Mouse (Mus musculus) neural tube, embryonic 13.5 days (tissue): ENCODE data around the gene Bub1. TPM values are rescaled to one million over a fixed set of nuclear protein-coding genes. Genes with fewer than 3 reads are reported as not detected.

Experiments
- ATAC-seq: fragments of 200-750 bp; cut with Nextera tagmentation; 2 replicates; pipeline ENCODE4 v1.8.0; 2017; ENCODE audit warnings: low read depth, mild to moderate bottlenecking, moderate TSS enrichment, moderate library complexity
- H3K27ac ChIP-seq: fragments of 300-500 bp; sonication (generic); replicated peaks from 2 replicates; pipeline ENCODE4 v1.5.1; 2015; ENCODE audit warnings: moderate library complexity, mild to moderate bottlenecking, inconsistent platforms
- H3K27me3 ChIP-seq: fragments of 300-500 bp; sonication (generic); 2 replicates; pipeline ENCODE4 v1.6.1; 2015; ENCODE audit warnings: mild to moderate bottlenecking, inconsistent platforms
- H3K36me3 ChIP-seq: fragments of 300-500 bp; sonication (generic); 2 replicates; pipeline ENCODE4 v1.6.1; 2015; ENCODE audit warnings: mild to moderate bottlenecking, inconsistent platforms
- H3K4me1 ChIP-seq: fragments of 300-500 bp; sonication (generic); replicated peaks from 2 replicates; pipeline ENCODE4 v1.6.1; 2015; ENCODE audit warnings: inconsistent platforms
- H3K4me2 ChIP-seq: fragments of 300-500 bp; sonication (generic); 2 replicates; pipeline ENCODE4 v1.6.1; 2015; ENCODE audit warnings: inconsistent platforms, mild to moderate bottlenecking, moderate library complexity
- H3K4me3 ChIP-seq: fragments of 300-500 bp; sonication (generic); 2 replicates; pipeline ENCODE4 v1.5.1; 2015; ENCODE audit warnings: mild to moderate bottlenecking, inconsistent platforms
- H3K9ac ChIP-seq: fragments of 300-500 bp; sonication (generic); 2 replicates; pipeline ENCODE4 v1.6.1; 2015; ENCODE audit warnings: moderate library complexity, mild to moderate bottlenecking, inconsistent platforms
- H3K9me3 ChIP-seq: fragments of 300-500 bp; sonication (generic); 2 replicates; pipeline ENCODE4 v1.6.1; 2016; ENCODE audit warnings: inconsistent platforms
- WGBS: fragments of 180-500 bp; shearing (Covaris S2); methylation state at CpG from one replicate; pipeline ENCODE4 v1.1.7; 2015; 5-methylcytosine and 5-hydroxymethylcytosine counted together
- polyA plus RNA-seq: library from polyadenylated mRNA; unstranded; fragments of >200 nt; fragmentation: Nextera tagmentation; extraction: Ambion mirVana; gene quantifications from 2 replicates; pipeline ENCODE4 v1.2.1, GENCODE M21; 2015

Bub1 gene
- polyA plus RNA-seq, 1 experiment from 2014 or later, result 9.3 TPM

DNA sequence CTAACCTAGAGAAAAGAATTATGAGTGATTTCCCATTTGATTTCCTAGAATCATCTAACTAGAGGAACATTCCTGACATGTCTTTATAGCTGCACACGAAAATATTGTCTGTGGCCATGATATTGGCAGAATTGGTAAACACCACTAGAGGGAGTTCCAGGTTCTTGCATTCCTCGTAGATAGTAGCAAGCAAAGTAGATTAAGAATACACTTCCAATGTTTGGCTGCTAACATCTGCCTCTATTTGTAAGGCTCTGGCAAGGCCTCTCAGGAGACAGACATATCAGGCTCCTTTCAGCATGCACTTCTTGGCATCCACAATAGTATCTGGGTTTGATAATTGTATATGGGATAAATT lies 1.1 kb upstream of the Bub1 start:
- no peaks in the 10 kb centered on the region for H3K9me3 ChIP-seq
- H3K27me3 ChIP-seq, result peaks cover 13% of the 10 kb centered on the region
- no peak overlapping the region for H3K4me2 ChIP-seq
- peaks cover 12% of the 10 kb centered on the region for H3K4me1 ChIP-seq
- 24% methylated on average over 2 of the region's 2 CpGs for WGBS
- ATAC-seq, result no peak
- no peak overlapping the region for H3K9ac ChIP-seq
- H3K36me3 ChIP-seq, result no peaks in the 10 kb centered on the region
- H3K27ac ChIP-seq, result no peak overlapping the region
- H3K4me3 ChIP-seq, result no peak overlapping the region

DNA sequence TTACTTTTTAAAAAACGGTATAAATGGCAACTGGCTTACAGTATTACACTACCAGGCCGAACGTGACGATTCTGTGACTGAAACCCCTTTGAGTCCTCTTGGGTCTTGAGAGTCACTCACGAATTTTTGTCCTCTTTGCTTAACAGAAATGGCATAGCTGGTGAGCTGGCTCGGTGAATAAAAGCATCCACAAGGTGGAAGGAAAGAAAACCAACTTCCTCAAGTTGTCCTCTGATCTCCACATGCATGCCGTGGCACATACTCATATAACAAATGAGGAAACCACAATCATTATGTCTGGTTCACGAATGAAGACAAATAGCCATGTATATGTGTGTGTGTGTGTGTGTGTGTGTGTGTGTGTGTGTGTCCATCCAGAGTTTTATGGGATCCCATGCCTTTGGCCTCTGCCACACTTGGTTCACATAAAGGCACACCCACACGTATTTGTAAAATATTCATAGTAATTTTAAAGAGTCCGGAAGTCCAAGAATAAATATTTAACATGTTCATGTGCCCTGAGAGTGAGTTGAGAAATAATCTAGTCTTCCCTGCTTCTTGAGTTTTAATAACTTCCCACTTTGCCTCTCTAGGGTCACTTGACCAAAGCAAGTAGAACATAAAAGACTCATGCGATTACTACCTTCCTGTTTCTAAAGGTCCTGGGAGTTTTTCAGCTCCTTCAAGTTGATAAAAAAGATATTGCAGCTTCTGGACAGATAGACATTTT lies 603 bp upstream of the Bub1 start:
- peak; percentile 67 for ATAC-seq
- Histone ChIP-seq H3K9me3 (no peaks in the 10 kb centered on the region), H3K27me3 (peaks cover 8% of the 10 kb centered on the region), H3K4me2 (peak overlapping the region; percentile 87), H3K36me3 (no peaks in the 10 kb centered on the region), H3K4me3 (peak overlapping the region; percentile 57), H3K4me1 (peaks cover 12% of the 10 kb centered on the region), H3K9ac (peak overlapping the region; percentile 66), H3K27ac (no peak overlapping the region)
- 40% methylated on average over 11 of the region's 11 CpGs for WGBS

DNA sequence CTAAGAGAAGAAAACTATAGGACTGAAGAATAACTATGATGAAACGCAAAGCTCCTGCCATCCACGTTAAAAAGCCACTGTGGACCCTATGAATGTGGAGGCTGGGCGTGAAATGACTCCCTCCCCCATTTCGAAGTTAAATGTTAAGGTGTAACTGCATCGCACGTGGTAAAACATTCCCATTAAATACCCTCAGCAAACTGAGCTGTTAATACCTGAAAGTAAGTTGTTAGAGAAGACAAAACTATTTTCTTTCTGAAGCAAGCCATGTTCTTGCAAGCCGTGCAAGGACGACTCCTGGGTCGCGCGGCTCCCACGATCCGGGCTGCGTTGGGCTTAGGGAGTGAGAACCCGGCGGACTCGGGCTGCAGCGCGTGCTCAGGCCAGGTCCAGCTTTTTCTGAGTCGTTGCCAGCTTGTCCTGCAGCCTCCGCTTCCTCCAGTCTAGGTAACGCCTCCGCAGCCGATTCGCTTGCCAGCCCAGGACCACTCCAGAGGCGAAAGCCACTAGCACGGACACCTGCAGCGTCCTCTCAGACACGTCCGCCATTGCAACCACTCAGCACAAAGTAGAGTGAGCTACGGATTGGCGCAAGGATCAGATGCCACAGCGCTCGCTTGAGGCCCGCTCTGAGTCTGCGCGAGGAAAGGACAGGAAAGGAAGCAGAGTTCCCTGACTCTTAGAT lies 39.6 kb downstream of the Bub1 start, which contains the start of gene Mtln:
Gene Mtln (minus strand): TSS at position 570 of the 685 bp plus-strand sequence.
- Histone ChIP-seq H3K9me3 (no peaks in the 10 kb centered on the region), H3K27me3 (no peaks in the 10 kb centered on the region), H3K4me1 (peaks cover 30% of the 10 kb centered on the region), H3K4me2 (peak within 1 kb of the TSS; percentile 74), H3K9ac (peak within 1 kb of the TSS; percentile 82), H3K36me3 (no peaks in the 10 kb centered on the region), H3K4me3 (peak within 1 kb of the TSS; percentile 80), H3K27ac (peak within 1 kb of the TSS; percentile 91)
- ATAC-seq, result peak; percentile 96
- WGBS, result 2% methylated on average over 37 of the region's 37 CpGs

DNA sequence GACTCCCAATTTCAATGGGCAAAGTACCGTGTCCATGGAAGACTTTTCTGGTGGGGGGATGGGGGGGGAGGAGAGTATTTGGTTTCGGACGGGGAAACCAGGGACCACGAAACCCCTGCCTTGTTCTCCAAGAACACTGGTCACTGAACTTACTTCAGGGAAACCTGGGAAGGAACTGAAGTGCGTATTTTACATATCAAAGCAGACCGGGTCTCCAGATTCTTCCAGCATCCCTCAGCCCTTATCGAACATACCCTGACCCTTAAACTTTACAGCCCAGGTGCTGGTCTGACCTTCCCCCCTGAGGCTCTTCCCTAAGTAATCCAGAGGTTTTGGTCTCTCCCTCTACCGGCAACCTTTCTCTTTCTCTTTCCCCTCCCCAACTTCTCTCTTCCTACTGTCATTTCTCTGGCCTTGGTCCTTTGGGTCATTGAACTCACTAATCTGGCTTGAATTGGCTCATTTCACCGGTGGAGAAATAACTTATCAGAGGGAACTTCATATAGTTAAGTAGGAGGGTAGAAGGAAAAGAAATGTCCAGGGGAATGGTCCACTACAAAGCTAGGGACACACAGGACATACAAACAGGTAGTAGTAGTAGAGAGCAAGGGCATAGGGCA lies 41.9 kb downstream of the Bub1 start:
- Histone ChIP-seq H3K4me2 (peak overlapping the region; percentile 78), H3K27me3 (no peaks in the 10 kb centered on the region), H3K4me3 (peak overlapping the region; percentile 72), H3K9ac (0 out of 2 replicates have a peak overlapping the region, but pooled peaks have one; percentile 75), H3K27ac (no peak overlapping the region), H3K4me1 (peaks cover 30% of the 10 kb centered on the region), H3K36me3 (no peaks in the 10 kb centered on the region), H3K9me3 (no peaks in the 10 kb centered on the region)
- WGBS, result 18% methylated on average over 9 of the region's 9 CpGs
- ATAC-seq, result no peak

- Histone ChIP-seq H3K36me3 (no peaks in the 10 kb centered on the region), H3K4me2 (peak overlapping the region; percentile 78), H3K27ac (peak overlapping the region; percentile 46), H3K4me3 (peak overlapping the region; percentile 72), H3K9me3 (no peaks in the 10 kb centered on the region), H3K27me3 (no peaks in the 10 kb centered on the region), H3K9ac (peak overlapping the region; percentile 75), H3K4me1 (peaks cover 30% of the 10 kb centered on the region)
- no peak; the same call in 1 of the 2 replicates for ATAC-seq
- 6% methylated on average over 11 of the region's 11 CpGs for WGBS
Measured at GRCm38 (mm10) chr2:127789138-127789537, 42.5 kb downstream of the Bub1 start.

DNA sequence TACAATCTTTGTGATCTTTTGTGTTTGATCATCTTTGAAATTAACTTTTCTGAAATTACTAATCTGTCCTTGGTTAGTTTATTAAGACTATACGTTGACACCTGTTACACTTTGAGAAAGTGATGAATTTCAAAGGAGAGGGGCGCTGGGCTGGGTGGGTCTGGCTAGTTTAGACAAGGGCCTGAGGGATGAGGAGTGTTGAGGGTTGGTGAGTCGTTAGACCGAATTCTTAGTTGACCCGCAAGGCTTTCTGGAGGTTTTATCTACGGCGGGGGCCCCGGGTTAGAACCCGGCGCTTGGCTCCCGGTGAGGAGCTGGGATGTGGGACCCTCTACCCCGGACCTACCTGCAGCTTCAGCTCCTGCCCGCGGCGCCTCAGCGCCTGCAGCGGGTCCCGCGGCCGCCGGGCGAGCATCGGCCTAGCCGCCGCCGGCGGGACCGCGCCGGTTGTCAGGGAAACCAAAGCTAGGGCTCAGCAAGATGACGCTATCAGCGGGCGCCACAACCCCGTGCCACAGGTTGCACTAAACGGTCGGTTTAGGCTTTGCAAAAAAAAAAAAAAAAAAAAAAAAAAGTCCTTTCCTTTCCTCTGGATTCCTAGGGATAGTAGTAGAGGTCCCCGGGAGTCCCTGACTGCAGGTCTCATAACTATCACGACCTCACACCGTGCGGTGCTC lies 43.1 kb downstream of the Bub1 start, which contains the start of gene Nphp1:
Gene Nphp1 (minus strand): TSS at position 458 of the 677 bp plus-strand sequence.
- Histone ChIP-seq H3K4me2 (peak within 1 kb of the TSS; percentile 78), H3K36me3 (no peaks in the 10 kb centered on the region), H3K27me3 (no peaks in the 10 kb centered on the region), H3K4me3 (peak within 1 kb of the TSS; percentile 72), H3K9me3 (no peaks in the 10 kb centered on the region), H3K9ac (peak within 1 kb of the TSS; percentile 75), H3K4me1 (peaks cover 30% of the 10 kb centered on the region), H3K27ac (peak within 1 kb of the TSS; percentile 46)
- WGBS, result under 1% methylated on average over 40 of the region's 40 CpGs
- peak; percentile 66 for ATAC-seq

DNA sequence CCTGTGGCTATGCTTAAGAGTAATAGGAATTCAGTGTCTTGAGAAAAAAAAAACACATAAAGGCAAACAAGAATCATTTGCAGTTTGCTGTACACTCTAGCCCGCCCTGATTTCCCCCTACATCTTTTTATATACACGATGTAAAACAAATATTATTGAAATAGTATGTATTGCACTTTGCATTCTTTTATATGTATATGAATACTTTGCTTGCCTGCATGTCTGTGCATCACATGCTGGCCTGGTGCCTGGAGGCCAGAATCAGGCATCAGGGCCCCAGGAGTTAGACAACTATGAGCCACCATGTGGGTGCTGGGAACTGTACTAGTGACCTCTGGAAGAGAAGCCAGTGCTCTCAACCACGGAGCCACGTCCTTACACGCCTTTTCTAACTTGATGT lies 44.4 kb downstream of the Bub1 start:
- Histone ChIP-seq H3K9me3 (no peaks in the 10 kb centered on the region), H3K27me3 (no peaks in the 10 kb centered on the region), H3K4me1 (peaks cover 30% of the 10 kb centered on the region), H3K36me3 (no peaks in the 10 kb centered on the region), H3K4me3 (no peak overlapping the region), H3K9ac (no peak overlapping the region), H3K4me2 (no peak overlapping the region), H3K27ac (no peak overlapping the region)
- no peak for ATAC-seq
- WGBS, result 96% methylated on average over 5 of the region's 5 CpGs

DNA sequence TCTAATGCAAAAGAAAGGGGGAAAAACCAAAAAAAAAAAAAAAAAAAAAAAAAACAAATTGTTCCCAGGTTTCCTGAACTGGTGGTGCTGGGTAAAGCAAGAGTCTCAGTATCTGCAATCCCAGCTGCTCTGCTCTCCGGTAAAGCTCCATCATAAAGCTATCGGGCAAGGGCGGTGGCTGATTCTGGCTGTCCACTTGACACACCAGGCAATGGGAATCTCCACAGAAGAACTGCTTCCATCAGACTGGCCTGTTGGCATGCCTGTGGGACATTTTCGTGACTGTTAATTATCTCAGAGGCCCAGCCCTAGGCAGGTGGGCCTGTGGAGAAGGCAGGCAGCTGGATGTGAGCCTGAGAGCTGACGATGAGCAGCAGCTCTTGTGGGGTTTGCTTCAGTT lies 53.2 kb downstream of the Bub1 start:
- no peak for ATAC-seq
- H3K4me1 ChIP-seq, result peaks cover 8% of the 10 kb centered on the region
- 84% methylated on average over 5 of the region's 5 CpGs for WGBS
- H3K9ac ChIP-seq, result no peak overlapping the region
- peaks cover 23% of the 10 kb centered on the region for H3K36me3 ChIP-seq
- no peaks in the 10 kb centered on the region for H3K27me3 ChIP-seq
- no peak overlapping the region for H3K27ac ChIP-seq
- no peak overlapping the region for H3K4me2 ChIP-seq
- H3K9me3 ChIP-seq, result no peaks in the 10 kb centered on the region
- no peak overlapping the region for H3K4me3 ChIP-seq

DNA sequence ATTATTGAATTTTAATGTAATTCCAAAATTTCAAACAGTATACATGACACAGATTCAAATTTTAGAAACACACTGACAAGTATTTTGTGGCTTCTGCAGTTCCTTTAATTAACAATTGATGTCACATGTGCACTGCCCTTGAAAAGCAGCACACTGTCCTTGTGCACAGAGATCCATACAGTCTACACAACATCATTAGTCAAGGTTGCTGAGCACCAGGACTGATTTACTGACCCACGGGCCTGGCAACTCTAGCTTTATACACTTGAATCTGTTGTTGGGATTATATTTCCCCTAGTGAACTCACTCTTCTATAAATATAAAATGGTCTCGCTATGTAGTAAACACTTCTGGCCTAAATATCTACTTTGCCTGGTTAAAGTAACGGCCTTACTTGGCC lies 56.7 kb downstream of the Bub1 start:
- Histone ChIP-seq H3K9me3 (no peaks in the 10 kb centered on the region), H3K36me3 (peaks cover 37% of the 10 kb centered on the region), H3K4me1 (peaks cover 8% of the 10 kb centered on the region), H3K27ac (0 out of 2 replicates have a peak overlapping the region, but pooled peaks have one; percentile 33), H3K9ac (no peak overlapping the region), H3K4me2 (no peak overlapping the region), H3K27me3 (no peaks in the 10 kb centered on the region), H3K4me3 (no peak overlapping the region)
- WGBS, result 63% methylated on average over 3 of the region's 3 CpGs
- peak; percentile 78; the same call in 1 of the 2 replicates for ATAC-seq

DNA sequence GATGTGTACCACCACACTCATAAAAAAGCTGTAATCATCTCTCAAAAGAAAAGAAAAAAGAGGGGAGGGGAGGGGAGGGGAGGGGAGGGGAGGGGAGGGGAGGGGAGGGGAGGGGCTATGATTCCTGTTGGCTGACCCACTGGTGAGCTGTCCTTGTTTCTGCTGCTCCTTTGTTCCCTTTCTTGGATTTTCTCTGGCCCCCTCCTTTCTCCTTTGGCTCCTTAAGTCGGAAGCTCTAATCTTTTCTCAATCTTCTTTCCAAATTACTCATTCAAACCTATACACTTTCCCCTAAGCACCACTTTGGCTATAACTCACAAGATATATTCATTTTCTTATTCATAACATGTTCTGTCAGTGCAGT lies 57.1 kb downstream of the Bub1 start:
- Histone ChIP-seq H3K27me3 (no peaks in the 10 kb centered on the region), H3K9me3 (no peaks in the 10 kb centered on the region), H3K4me3 (no peak overlapping the region), H3K36me3 (peaks cover 39% of the 10 kb centered on the region), H3K27ac (peak overlapping the region; percentile 75; the same call in 1 of the 2 replicates), H3K4me1 (peaks cover 8% of the 10 kb centered on the region), H3K9ac (peak overlapping the region; percentile 45; the same call in 1 of the 2 replicates), H3K4me2 (no peak overlapping the region)
- WGBS, result 10% methylated on average over 1 of the region's 1 CpGs
- peak; percentile 61; the same call in 1 of the 2 replicates for ATAC-seq

DNA sequence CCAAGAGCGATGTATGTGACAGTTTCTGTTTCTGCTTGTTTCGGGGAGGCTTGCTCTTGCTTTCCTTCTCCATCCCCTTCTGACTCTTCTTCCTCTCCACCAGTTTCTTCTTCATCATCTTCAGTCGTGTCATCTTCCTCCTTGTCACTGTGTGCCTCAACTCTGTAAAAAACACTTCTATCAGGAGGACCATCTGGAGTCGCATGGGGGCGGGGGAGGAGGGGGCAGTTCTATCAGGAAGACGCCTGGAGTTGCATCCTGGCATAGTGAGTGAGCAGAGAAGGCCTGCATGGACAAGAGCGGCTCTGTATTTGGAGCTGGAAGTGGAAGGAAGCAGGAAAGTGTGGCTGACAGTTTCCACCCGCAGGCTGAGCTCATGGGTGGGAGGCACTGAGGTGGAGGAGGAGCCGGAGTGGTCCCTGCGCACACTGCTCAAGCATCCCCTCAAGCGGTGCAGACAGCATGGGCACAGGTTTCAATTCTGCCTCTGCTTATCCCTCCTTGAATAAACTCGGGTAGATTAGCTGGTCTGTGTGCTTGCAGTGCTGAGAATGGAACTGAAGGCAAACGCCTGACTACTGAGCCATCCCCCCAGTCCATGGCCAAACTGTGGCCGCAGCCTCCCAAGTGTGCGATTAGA lies 57.6 kb downstream of the Bub1 start:
- peak; percentile 76 for ATAC-seq
- peaks cover 39% of the 10 kb centered on the region for H3K36me3 ChIP-seq
- H3K9ac ChIP-seq, result peak overlapping the region; percentile 45

More for the DNA sequence above, 57.6 kb downstream of the Bub1 start:
- no peaks in the 10 kb centered on the region for H3K27me3 ChIP-seq
- 46% methylated on average over 15 of the region's 15 CpGs for WGBS
- H3K4me2 ChIP-seq, result peak overlapping the region; percentile 27
- peak overlapping the region; percentile 75 for H3K27ac ChIP-seq
- peaks cover 8% of the 10 kb centered on the region for H3K4me1 ChIP-seq
- no peaks in the 10 kb centered on the region for H3K9me3 ChIP-seq
- H3K4me3 ChIP-seq, result no peak overlapping the region
